Mouse (Mus musculus): ENCODE results near the gene Brca2.

Gene Brca2

DNA sequence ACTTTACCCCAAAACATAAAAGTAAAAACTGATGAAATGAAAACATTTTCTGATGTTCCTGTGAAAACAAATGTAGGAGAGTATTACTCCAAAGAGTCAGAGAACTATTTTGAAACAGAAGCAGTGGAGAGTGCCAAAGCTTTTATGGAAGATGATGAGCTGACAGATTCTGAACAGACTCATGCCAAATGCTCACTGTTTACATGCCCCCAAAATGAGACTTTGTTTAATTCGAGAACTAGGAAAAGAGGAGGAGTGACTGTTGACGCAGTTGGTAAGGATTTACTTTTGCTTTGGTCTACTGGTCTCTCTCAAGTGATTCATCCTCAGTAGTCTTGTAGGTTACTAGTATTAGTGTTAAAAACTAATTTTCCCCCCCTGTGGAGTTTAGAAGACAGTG lies 20.8 kb downstream of the Brca2 start:
- H3K9me3 ChIP-seq (ENCODE audit: low read length): no peaks in the 10 kb centered on the region
- H3K27me3 ChIP-seq (ENCODE audit: insufficient read depth, low read length): no peaks in the 10 kb centered on the region
- H3K36me3 ChIP-seq (ENCODE audit: insufficient read depth, low read length): peaks cover 74% of the 10 kb centered on the region
- no peaks in the 10 kb centered on the region for H3K4me1 ChIP-seq (replicated peaks; ENCODE audit: low read depth, low read length)
- no peak for TF ChIP-seq NANOG (IDR thresholded peaks at IDR 0.05; ENCODE audit: borderline replicate concordance, low read length)
- no peak for TF ChIP-seq POU5F1 (IDR thresholded peaks at IDR 0.05; ENCODE audit: borderline replicate concordance, low read length)
- TF ChIP-seq CTCF (conservative IDR thresholded peaks at IDR 0.05; ENCODE audit: low read length): no peak
- no peak overlapping the region for H3K4me3 ChIP-seq (replicated peaks; ENCODE audit: low read length)

- no peak overlapping the region for H3K4me3 ChIP-seq (replicated peaks; ENCODE audit: low read length)
- no peaks in the 10 kb centered on the region for H3K4me1 ChIP-seq (replicated peaks; ENCODE audit: low read depth, low read length)
- H3K27me3 ChIP-seq (ENCODE audit: insufficient read depth, low read length): no peaks in the 10 kb centered on the region
- no peak for TF ChIP-seq CTCF (conservative IDR thresholded peaks at IDR 0.05; ENCODE audit: low read length)
- TF ChIP-seq NANOG (IDR thresholded peaks at IDR 0.05; ENCODE audit: borderline replicate concordance, low read length): no peak
- no peak for TF ChIP-seq POU5F1 (IDR thresholded peaks at IDR 0.05; ENCODE audit: borderline replicate concordance, low read length)
- H3K9me3 ChIP-seq (ENCODE audit: low read length): no peaks in the 10 kb centered on the region
- H3K36me3 ChIP-seq (ENCODE audit: insufficient read depth, low read length): peaks cover 93% of the 10 kb centered on the region
Measured at GRCm38 (mm10) chr5:150551637-150552036, 29.2 kb downstream of the Brca2 start.

GRCm38 (mm10) chr5:150559519-150560103 lies 37.2 kb downstream of the Brca2 start:
- Histone ChIP-seq H3K27me3 (ENCODE audit: insufficient read depth, low read length) (no peaks in the 10 kb centered on the region), H3K36me3 (ENCODE audit: insufficient read depth, low read length) (peaks cover 96% of the 10 kb centered on the region), H3K4me1 (replicated peaks; ENCODE audit: low read depth, low read length) (peaks cover 13% of the 10 kb centered on the region), H3K4me3 (replicated peaks; ENCODE audit: low read length) (no peak overlapping the region), H3K9me3 (ENCODE audit: low read length) (no peaks in the 10 kb centered on the region)
- TF ChIP-seq POU5F1 (IDR thresholded peaks at IDR 0.05; ENCODE audit: borderline replicate concordance, low read length) (no peak), CTCF (conservative IDR thresholded peaks at IDR 0.05; ENCODE audit: low read length) (no peak), NANOG (IDR thresholded peaks at IDR 0.05; ENCODE audit: borderline replicate concordance, low read length) (no peak)

DNA sequence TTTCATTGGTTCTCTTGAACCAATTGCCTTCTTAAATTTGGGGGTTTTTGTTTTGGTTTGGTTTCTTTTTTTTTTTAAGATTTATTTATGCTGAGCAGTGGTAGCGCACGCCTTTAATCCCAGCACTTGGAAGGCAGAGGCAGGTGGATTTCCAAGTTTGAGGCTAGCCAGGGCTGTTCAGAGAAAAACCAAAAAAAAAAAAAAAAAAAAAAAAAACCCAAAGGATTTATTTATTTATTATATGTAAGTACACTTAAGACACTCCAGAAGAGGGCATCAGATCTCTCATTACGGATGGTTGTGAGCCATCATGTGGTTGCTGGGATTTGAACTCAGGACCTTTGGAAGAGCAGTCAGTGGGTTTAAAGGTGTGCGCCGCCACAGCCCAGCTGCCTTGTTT lies 38.4 kb downstream of the Brca2 start:
- peaks cover 13% of the 10 kb centered on the region for H3K4me1 ChIP-seq (replicated peaks; ENCODE audit: low read depth, low read length)
- no peak overlapping the region for H3K4me3 ChIP-seq (replicated peaks; ENCODE audit: low read length)
- H3K27me3 ChIP-seq (ENCODE audit: insufficient read depth, low read length): no peaks in the 10 kb centered on the region
- no peaks in the 10 kb centered on the region for H3K9me3 ChIP-seq (ENCODE audit: low read length)
- TF ChIP-seq NANOG (IDR thresholded peaks at IDR 0.05; ENCODE audit: borderline replicate concordance, low read length) (no peak), CTCF (conservative IDR thresholded peaks at IDR 0.05; ENCODE audit: low read length) (no peak), POU5F1 (IDR thresholded peaks at IDR 0.05; ENCODE audit: borderline replicate concordance, low read length) (no peak)
- H3K36me3 ChIP-seq (ENCODE audit: insufficient read depth, low read length): peaks cover 95% of the 10 kb centered on the region

DNA sequence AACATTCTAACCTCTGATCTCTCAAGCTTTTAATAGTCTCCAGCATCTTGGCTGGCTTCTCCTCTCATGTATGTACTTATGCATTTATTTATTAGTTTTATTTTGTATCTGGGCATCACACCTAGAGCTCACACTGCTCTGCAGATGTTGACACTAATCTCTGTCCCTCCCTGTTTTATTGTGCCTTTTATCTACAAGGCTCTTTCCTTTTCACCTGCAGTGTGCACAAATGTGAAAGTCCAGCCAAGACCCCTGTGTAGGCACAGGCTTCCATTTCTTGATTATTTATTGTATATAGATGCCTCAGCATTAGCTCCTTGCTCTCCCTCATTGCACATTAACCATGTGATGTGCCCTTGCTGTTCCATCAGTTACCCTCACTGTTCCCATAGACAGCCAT lies 38.9 kb downstream of the Brca2 start:
- Histone ChIP-seq H3K4me3 (replicated peaks; ENCODE audit: low read length) (no peak overlapping the region), H3K36me3 (ENCODE audit: insufficient read depth, low read length) (peaks cover 95% of the 10 kb centered on the region), H3K9me3 (ENCODE audit: low read length) (no peaks in the 10 kb centered on the region), H3K27me3 (ENCODE audit: insufficient read depth, low read length) (no peaks in the 10 kb centered on the region), H3K4me1 (replicated peaks; ENCODE audit: low read depth, low read length) (peaks cover 13% of the 10 kb centered on the region)
- TF ChIP-seq CTCF (conservative IDR thresholded peaks at IDR 0.05; ENCODE audit: low read length) (no peak), POU5F1 (IDR thresholded peaks at IDR 0.05; ENCODE audit: borderline replicate concordance, low read length) (no peak), NANOG (IDR thresholded peaks at IDR 0.05; ENCODE audit: borderline replicate concordance, low read length) (no peak)

- TF ChIP-seq CTCF (conservative IDR thresholded peaks at IDR 0.05; ENCODE audit: low read length): no peak
- Histone ChIP-seq H3K9me3 (ENCODE audit: low read length) (no peaks in the 10 kb centered on the region), H3K27me3 (ENCODE audit: insufficient read depth, low read length) (no peaks in the 10 kb centered on the region)
Measured at GRCm38 (mm10) chr5:150561783-150562182, 39.4 kb downstream of the Brca2 start.

DNA sequence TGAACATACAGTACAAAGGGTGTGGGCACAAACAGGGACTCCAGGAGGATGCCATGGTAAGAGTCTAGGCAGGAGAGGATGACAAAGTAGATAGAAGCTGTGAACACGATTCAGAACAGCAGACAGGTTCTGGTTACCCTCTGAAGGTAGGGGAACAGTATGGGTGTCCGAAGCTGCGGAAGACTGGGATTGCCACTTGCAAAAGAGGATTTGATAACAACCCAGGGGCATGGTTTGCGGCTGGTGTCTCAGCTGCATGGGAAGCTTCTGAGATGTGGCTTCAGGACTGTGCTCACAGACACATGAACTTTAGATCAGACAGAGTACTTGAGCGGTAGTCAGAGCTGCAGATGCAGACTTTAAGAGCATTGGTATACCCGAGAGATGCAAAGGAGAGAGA lies 42.0 kb downstream of the Brca2 start:
- H3K4me3 ChIP-seq (replicated peaks; ENCODE audit: low read length): no peak overlapping the region
- H3K36me3 ChIP-seq (ENCODE audit: insufficient read depth, low read length): peaks cover 96% of the 10 kb centered on the region
- H3K27me3 ChIP-seq (ENCODE audit: insufficient read depth, low read length): no peaks in the 10 kb centered on the region
- TF ChIP-seq NANOG (IDR thresholded peaks at IDR 0.05; ENCODE audit: borderline replicate concordance, low read length) (no peak), CTCF (conservative IDR thresholded peaks at IDR 0.05; ENCODE audit: low read length) (no peak), POU5F1 (IDR thresholded peaks at IDR 0.05; ENCODE audit: borderline replicate concordance, low read length) (no peak)
- H3K9me3 ChIP-seq (ENCODE audit: low read length): no peaks in the 10 kb centered on the region
- peaks cover 18% of the 10 kb centered on the region for H3K4me1 ChIP-seq (replicated peaks; ENCODE audit: low read depth, low read length)

More at GRCm38 (mm10) chr5:150561783-150562182, 39.4 kb downstream of the Brca2 start:
- Histone ChIP-seq H3K4me1 (replicated peaks; ENCODE audit: low read depth, low read length) (peaks cover 13% of the 10 kb centered on the region), H3K4me3 (replicated peaks; ENCODE audit: low read length) (no peak overlapping the region), H3K36me3 (ENCODE audit: insufficient read depth, low read length) (peaks cover 97% of the 10 kb centered on the region)

DNA sequence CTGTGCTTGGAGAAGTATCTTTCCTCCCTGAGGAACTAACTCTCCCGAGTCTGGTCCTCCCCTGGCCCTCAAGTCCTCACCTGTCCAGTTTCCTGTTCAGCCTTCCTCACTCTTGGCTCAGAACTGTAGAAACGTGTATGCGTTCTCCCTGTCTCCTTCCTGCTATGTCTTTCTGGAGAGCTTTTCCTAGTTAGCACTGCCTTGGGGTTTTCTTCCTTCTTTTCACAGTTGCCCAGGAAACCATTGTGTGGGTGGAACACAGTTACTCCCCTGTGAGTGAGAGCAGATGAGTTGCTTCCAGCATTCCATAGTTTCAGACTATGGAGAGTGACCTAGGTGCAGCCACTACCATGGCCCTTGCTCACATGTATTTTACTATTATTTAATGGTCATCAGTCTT lies 43.8 kb downstream of the Brca2 start:
- Histone ChIP-seq H3K27me3 (ENCODE audit: insufficient read depth, low read length) (no peaks in the 10 kb centered on the region), H3K4me1 (replicated peaks; ENCODE audit: low read depth, low read length) (peaks cover 18% of the 10 kb centered on the region), H3K4me3 (replicated peaks; ENCODE audit: low read length) (no peak overlapping the region), H3K36me3 (ENCODE audit: insufficient read depth, low read length) (peaks cover 96% of the 10 kb centered on the region), H3K9me3 (ENCODE audit: low read length) (no peaks in the 10 kb centered on the region)
- TF ChIP-seq NANOG (IDR thresholded peaks at IDR 0.05; ENCODE audit: borderline replicate concordance, low read length) (no peak), POU5F1 (IDR thresholded peaks at IDR 0.05; ENCODE audit: borderline replicate concordance, low read length) (no peak), CTCF (conservative IDR thresholded peaks at IDR 0.05; ENCODE audit: low read length) (no peak)

DNA sequence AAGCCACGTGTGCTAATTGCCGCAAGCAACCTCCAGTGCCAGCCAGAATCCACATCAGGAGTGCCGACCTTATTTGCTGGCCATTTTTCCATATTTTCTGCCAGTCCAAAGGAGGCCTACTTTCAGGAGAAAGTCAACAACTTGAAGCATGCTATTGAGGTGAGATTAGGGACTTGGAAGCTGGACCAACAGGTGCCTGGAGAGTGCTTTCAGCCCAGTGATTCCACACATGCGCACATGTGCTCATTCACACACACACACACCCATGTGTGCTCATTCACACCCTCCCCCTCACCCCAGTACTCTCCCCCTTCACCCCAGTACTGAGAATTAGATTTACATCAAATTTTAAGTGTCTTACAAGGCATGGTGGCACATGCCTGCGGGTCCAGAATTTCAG lies 44.5 kb downstream of the Brca2 start:
- TF ChIP-seq POU5F1 (IDR thresholded peaks at IDR 0.05; ENCODE audit: borderline replicate concordance, low read length) (no peak), CTCF (conservative IDR thresholded peaks at IDR 0.05; ENCODE audit: low read length) (no peak), NANOG (IDR thresholded peaks at IDR 0.05; ENCODE audit: borderline replicate concordance, low read length) (no peak)
- Histone ChIP-seq H3K27me3 (ENCODE audit: insufficient read depth, low read length) (no peaks in the 10 kb centered on the region), H3K9me3 (ENCODE audit: low read length) (no peaks in the 10 kb centered on the region), H3K4me3 (replicated peaks; ENCODE audit: low read length) (no peak overlapping the region), H3K36me3 (ENCODE audit: insufficient read depth, low read length) (peaks cover 94% of the 10 kb centered on the region), H3K4me1 (replicated peaks; ENCODE audit: low read depth, low read length) (peaks cover 18% of the 10 kb centered on the region)
